Mouse (Mus musculus) spleen, postnatal 14 days (tissue): ENCODE results near the gene Dtx3l.
"Not testable (repeated sequence)": the region's sequence is repeated elsewhere in the genome, so short reads cannot be mapped to it uniquely, and the experiment has no call there.

ENCODE experiments used
- DNase-seq, 2 experiments: peaks; one replicate each; pipeline ENCODE4 v3.0.0; 2021 to 2022; ENCODE audit warnings: low spot score in 2 of 2

The Dtx3l gene

DNA sequence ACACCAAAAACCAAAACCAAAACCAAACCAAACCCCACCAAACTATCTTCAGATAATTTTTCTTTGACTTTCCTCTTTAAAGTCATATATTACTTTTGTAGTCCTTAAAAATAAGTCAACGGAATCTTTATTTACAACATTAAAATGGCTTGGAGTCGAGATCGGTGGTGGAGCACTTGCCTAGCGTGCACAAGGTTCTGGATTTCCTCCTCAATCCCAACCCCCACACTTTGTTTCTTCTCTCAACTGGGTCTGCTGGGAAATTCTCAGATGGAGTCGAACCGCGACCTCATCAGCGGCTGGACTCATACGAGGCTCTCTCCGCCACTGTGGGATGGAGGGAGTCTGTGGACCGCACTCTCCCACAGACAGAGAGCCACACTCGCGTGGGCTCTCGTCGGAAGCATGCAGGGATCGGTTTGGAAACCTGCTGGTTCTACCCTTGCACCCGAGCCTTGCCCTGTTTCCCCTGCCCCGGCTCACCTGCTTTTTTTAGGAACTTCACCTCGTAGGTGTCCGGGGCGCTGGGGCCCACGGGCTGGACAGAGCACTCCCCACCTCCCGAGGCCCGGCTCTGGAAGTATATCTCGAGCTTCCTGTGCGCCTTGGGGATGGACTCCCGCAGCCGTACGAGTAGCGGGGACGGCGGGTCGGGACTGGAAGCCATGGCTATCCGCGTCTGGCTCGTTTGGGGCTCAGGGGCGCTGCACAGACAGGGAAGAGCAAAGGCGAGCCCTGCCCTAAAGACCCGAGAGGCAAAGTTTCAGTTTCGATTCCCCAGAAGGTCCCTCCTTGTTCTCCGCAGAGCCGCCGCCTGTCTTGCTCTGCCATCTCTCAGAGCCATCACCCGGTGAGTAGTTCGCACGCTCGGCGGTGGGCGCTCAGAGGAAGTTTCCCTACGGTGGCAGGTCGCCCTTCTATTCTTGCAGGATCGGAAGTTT, at the start of gene Dtx3l, which contains the start of gene Parp9:
TSS of gene Dtx3l (minus strand) at position 941 of the 941 bp plus-strand sequence.
TSS of gene Parp9 (plus strand) at position 260 of the 941 bp plus-strand sequence.
- DNase-seq: peak; percentile 47 to 62

DNA sequence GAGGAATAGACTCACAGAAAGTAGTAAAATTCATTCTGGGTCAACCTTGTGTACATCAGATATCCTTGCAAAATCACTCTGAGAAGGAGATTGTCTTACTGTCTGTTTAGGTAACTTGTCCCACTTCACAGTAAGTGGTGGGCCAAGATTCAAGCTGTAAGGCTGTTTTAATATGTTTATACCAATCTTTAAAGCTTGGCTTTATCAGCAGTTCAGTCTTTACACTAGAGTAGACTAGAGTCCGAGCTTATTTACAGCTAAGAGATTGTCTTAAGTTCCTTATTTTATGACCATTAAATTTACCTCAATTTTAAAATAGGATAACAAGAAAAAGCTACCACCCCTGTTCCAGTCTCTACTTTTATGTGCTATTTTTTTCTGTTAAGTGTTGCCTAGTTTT, 49.0 kb upstream of the Dtx3l start:
- DNase-seq: no peak

DNA sequence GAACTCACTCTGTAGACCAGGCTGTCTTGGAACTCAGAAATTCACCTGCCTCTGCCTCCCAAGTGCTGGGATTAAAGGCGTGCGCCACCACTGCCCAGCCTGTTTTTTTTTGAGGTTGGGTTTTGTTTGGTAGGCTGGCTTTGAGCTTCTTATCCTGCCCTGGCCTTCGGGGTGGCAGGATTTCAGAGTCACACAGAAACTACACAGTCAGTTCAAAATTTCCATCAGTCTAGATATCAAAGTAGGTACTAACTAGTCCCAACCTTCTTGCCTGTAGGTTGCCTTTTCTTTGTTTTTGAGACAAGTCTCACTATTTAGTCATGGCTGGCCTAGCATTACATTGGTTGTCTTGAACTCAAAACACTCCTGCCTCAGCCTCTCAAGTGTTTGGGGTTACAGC, 45.5 kb upstream of the Dtx3l start:
- no peak for DNase-seq

DNA sequence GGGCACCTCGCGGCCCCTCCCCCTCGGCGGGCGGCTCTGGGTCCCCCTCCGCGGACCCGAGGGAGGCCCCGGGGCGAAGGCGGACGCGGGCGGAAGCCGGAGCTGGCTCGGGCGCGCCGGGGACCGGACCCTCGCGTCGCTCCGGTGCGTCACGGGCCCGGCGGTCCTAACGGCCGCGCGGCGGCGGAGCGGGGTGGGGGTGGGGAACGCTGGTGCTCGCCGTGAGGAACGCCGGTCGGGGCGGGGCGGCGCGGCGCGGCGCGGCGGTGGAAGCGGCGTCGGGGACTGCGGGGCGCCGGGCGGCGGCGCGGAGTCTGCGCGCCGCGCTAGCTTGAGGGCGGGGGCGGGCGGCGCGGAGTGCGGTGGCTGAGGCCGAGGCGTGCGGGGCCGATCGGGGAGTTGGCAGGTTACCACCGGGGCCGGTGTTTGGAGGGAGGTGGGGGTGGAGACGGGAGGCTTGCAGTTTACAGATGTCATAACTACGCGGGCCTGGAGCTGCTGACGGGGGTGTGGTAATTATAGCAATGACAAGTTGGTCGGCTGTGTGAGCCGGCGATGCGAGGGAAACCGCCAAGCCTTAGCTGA, 44.7 kb upstream of the Dtx3l start:
- DNase-seq: peak; percentile 37 to 50

DNA sequence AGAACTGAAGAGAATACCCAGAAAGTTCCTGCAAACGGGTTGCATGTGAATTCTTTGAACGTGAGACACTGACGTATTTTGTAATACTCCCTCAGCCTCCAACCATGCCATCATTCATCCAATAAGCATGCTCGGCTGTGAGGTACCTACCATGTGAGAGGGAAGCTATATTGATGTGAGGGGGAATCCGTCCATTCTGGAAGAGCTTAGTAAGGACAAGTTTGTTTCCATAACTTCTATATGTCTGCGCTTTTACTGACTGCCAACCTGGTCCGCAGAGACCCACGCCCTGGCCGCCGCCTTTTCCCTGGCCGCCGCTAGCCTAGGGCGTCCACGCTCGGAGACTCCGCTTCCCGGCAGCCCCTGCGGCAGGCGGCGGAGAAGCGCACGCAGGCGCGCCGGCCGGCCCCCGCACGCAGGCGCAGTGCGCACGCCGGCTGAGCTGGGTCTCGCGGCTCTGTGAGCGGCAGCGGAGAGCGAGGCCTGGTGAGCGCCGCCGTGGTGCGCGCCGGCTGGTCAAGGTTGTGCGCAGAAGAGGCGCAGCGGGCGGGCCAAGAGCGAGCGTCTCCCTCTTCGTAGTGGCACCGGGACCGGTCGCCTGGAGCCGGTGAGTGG, 44.1 kb upstream of the Dtx3l start:
- DNase-seq: peak; percentile 85 to 88

DNA sequence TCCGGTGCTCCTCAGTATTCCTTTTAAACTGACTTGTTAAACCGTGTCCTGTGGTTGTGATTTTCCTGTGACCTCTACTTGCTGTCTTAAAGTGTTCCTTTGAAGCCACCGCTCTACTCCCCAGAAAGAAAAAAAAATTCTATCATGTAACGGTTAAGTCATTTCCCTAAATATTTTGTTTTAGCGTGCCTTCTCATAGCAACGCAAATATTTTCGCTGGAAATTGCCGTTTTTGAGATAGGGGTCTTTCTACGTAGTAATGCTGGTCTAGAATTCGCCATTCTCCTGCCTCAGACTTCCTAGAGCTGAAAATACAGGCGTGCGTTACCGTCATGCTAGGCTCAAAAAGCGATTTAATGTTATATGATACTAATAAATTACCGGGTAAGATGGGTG, 43.6 kb upstream of the Dtx3l start:
- no peak for DNase-seq

DNA sequence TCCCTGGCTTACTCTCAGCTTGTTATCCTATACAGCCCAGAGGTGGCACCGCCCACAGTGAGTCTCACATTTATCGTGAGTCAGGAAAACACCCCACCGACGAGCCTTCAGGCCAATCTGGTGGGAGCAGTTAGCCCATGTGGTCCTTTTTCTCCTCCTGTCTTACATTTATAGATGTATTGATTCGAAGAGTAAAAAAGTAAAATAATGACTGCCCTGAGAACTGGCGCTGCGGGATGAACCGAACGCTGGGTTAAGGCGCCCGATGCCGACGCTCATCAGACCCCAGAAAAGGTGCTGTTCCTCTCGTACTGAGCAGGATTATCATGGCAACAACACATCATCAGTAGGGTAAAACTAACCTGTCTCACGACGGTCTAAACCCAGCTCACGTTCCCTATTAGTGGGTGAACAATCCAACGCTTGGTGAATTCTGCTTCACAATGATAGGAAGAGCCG, 42.4 kb upstream of the Dtx3l start:
- peak; percentile 100 for DNase-seq

DNA sequence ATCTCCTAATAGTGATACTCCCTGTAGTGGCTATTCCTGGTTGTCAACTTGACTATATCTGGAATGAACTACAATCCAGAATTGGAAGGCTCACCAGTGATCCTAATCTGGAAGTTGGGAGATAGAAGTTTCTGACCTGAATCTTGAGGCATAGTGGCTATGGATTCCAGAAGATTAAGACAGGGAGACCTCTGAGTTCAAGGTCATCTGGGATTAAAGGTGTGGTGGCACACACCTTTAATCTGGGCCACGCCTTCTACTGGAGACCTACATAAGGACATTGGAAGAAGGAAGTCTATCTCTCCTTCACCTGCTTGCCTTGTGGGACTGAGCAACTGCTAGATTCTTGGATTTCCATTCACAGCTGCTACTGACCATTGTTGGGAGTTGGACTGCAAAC, 39.5 kb upstream of the Dtx3l start, which contains the start of gene Kpna1:
TSS of gene Kpna1 (plus strand) at position 301 of the 400 bp plus-strand sequence.
- DNase-seq: not testable (repeated sequence)

DNA sequence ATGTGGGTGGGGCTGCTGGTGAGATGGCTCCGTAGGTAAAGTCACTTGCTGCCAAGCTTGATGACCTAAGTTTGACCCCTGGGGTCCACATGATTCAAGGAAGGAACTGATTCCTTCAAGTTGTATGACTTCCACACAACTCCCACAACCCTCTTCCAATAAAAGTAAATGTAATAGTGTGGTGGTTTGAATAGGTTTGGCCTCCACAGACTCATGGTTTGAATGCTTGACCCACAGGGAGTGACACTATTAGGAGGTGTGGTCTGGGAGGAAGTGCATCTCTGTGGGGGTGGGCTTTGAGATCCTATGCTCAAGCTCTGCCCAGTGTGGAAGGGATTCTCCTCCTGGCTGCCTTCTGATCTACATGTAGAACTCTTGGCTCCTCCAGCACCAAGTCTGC, 35.1 kb upstream of the Dtx3l start:
- no peak for DNase-seq

DNA sequence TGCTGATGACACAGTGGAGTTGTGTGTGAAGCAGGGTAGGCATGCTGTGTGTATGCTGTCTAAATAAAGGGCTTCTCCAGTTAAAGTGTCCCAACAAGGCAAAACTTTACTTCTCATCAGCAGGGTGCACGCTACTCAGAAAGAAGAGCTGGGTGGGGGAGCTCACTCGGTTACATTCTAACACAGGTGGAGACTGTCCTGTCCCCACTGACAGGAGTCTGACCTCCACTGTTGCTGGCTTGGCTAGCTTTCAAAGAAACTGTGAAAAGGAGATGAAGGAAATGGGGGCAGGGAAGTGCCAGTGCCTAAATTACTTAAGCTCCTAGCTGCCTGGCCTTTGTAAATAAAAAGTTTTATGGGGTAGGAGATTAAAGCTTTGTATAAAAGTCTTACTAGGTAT, 29.2 kb upstream of the Dtx3l start:
- DNase-seq: no peak

DNA sequence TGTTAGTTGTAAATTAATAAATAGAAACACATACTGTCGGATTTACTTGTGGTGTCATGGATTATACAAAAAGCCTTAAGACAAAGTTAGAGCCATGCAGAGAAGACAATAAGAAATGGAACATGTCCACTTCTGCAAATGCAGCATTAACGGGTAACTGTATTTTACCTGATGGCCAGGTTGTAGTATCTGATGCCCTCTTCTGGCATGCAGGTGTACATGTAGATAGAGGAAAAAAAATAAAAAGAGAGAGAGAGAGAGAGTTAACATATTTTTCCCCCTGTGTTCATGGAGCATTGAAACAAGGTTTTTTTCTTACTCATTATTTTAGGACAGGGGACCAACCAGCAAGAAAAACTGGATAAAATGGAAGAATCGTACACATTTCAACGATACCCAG, 28.4 kb upstream of the Dtx3l start:
- no peak for DNase-seq

DNA sequence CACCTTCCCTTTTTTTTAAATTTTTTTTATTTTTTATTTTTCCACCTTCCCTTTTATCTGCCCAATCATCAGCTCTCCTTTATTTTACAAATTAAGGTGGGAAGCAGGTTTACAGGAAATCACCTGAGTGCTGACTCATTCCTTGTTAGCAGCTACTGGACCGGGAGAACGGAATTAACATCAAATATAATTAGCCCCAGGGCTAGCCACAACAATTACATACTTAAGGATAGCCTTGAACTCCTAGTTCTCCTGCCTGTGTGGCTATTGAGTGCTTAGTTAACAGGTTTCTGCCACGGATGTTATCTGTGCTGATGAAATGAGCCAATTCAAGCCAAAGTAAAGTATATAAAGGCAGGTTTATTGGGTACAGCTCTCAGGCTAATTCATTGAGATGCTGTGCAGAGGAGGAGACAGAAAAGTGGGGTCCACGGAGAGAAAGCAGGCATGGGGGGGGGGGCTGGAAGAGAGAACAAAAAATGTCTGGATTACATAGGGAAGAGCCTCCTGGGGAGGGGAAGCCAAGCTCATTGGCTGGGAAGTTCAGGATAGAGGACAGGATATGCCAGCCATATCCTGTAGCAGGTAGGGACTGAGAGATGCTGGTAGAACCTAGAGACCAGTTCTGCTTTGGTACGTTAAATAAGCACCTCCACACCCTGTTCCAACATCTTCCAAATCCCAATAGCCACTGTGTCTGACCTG, 27.6 kb upstream of the Dtx3l start:
- DNase-seq: no peak

DNA sequence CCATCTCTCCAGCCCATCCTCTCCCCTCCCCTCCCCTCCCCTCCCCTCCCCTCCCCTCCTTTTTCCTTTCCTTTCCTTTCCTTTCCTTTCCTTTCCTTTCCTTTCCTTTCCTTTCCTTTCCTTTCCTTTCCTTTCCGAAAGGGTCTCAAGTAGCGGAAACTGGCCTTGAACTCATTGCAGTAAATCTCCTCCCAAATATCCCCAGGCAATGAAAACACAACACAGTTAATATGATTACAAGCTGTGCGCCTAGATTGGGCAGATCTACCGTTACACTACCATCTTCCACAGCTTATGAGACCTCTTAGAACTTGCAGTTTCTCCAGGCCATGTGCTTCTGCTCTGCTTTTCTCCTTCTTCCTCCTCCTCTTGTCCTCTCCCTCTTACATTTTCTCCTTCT, 27.0 kb upstream of the Dtx3l start:
- DNase-seq: not testable (repeated sequence)

DNA sequence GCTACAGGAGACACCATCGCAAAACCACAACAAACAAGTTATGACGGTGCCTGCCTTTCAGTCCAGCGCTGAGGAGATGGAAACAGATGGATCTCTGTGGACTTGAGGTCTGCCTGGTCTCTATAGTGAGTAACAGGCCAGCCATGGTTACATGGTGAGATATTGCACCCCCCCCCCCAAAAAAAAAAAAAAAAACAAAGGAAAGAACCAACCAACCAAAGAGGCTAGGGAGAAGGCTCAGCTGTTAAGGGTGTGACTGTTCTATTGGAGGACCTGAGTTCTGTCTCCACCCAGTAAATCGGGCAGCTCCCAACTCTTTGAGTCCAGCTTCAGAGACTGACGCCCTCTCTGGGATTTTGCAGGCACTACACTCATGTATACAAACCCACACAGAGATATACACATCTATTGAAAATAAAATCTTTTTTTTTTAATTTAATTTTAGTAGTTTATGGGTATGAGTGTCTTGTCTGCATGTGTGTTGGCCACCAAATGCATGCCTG, 13.7 kb upstream of the Dtx3l start:
- DNase-seq: no peak

DNA sequence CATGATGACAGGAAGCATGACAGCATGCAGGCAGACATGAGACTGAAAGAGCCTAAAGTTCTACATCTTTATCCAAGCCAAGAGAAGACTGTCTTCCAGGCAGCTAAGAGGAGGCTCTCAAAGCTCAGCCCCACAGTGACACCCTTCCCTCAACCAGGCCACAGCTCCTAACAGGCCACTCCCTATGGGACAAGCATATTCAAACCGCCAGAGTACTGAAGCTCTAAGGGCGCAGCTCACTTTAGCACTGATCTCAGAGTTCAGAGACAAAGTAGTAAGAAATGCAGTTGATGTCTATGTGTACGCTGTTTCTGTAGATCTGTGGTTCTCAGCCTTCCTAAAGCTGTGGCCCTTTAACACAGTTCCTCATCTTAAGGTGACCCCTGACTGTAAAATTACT, 12.3 kb upstream of the Dtx3l start:
- no peak for DNase-seq

DNA sequence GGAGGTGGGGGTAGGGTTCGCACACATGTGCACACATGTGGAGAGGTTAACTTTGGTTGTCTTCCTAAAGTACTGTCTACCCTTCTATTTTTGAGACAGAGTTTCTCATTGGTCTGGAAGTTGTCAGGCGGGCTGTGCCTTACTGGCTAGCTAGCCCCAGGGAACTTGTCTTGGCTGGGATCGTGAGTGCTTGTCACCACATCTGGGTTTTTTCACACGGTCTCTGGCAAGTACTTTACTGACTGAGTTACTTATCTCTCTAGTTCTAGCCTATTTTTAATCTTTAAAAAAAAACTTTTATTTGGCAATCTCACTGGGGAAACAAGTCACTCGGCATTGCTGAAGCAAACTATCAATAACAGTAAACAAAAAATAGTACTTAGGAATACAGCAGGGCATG, 10.3 kb upstream of the Dtx3l start:
- no peak for DNase-seq

DNA sequence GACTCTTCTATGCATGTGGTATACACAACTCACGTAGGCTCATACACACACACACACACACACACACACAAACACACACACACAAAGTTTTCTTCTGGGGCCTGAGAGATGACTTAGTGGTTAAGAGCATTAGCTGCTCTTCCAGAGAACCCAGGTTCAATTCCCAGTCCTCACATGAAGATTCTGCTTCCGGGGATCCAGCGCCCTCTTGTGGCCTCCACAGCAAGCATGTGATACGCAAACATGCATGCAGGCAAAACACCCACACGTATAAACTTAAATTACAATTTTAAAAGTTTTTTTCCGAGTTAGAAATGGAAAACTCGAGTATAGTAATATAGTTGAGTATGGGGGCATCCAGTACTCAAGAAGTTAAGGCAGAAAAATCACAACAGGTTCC, 2.4 kb upstream of the Dtx3l start:
- DNase-seq: peak in 1 of 2 experiments; percentile 31

DNA sequence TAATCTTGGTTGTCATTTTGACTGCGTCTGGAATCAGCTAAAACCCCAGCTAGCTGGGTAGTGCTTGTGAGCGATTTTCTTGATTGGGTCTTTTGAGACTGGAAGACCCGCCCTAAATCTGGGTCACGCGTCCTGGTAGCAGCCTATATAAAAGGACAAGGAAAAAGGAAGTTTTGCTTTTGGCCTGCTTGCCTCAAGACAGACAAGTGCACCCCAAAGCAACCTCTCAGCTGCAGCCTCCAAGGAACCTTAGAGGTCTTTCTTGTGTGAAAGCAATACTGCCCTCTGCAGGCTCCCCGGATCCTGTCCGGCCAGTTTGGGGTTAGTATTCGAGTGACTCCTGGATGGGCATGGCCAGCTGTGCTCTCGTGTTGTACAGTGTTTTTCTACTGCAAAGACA, 739 bp upstream of the Dtx3l start:
- peak; percentile 76 to 83 for DNase-seq

DNA sequence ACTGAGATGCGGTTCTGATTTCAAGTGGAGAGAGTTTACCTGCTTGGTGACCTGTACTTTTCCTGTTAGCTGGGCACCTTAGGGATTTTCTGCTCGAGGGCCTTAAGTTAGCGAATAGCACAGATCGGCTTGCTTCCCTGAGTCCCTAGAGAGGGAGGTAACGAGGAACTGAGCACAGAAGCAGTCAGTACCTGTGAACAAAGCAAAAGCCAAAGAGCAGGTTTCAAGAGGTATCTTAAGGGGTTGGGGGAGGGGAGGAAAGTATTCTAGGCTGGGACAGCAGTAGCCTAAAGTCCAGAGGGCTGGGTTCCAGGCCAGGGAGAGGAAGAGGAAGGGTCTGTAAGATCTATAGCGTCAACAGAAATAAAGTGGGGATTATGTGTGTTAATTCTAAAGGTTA, 310 bp upstream of the Dtx3l start:
- no peak for DNase-seq

DNA sequence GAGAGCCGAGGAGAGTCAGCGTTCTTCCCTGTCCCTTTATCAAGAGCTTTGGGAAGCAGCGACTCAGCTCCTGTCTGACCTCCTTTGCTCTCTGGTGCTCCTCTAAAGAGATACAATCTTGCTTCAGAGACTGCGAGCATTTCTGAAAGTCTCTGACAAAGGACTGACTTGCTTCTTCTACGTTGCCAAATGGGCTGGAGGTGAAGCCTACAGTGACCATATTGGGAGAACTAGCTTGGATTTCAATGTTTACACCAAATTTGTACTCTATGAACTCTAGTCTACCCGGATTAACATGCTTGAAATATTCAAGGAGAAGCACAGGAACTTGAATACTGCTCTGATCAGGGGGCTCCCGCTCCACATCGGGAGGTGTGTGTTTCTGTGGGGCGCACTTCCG, 5.8 kb downstream of the Dtx3l start:
- DNase-seq: no peak

DNA sequence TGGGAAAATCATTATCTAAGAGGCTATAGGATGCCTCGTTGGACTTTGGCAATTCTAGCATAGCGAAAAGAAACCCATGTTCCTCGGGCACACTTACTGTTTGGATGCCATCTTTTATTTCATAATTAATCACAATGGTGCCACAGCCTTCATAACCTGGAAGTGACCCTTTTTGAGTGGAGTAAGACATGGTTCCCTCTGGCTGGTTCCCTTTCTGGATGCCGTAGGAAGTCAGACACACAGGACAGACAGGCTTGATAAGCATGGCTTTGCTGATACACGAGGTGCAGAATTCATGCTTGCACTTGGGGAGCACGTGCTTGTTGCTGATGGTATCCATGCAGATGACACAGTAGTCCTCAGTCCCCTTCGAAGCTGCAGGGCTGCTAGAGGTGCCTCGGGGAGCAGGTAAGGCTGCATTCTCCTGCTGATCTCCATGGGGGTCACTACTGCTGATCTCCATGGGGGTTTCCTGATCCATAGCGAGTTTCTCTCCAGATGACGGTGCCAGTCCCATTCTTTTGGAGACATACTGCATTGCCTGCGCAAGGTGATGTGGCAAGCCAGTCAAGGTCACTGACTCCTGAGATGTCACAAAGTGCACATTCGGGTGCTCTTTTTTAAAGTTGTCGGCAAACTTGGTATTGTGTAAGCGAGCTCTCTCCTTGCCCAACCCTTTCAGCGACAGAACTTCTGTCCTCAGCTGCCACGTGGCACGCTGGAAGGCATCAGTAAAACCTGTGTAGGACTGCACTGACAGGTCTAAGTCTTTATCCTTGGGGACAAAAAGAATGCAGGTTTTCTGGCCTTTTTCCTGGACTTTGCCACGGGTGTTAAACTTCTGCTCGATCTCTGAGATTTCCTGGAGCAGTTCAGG, 6.5 kb downstream of the Dtx3l start:
- no peak for DNase-seq
